Mouse (Mus musculus) thymus, adult 2 months (tissue): Measurements from ENCODE around the gene Exoc7.

Experiments
- CTCF ChIP-seq: fragments of 200-500 bp; IDR thresholded peaks from 2 replicates; pipeline ENCODE4 v1.5.1; 2012; ENCODE audit warnings: mild to moderate bottlenecking, control low read depth, low read length, moderate library complexity, borderline replicate concordance; ENCODE audit not compliant: control insufficient read depth, poor library complexity, insufficient read depth; ENCODE audit errors: extremely low read depth
- POLR2A ChIP-seq: fragments of 200-500 bp; IDR thresholded peaks from 2 replicates; pipeline ENCODE4 v1.6.1; 2012; ENCODE audit warnings: mild to moderate bottlenecking, low read length, control low read depth, moderate library complexity; ENCODE audit not compliant: control insufficient read depth, poor library complexity, insufficient read depth; ENCODE audit errors: extremely low read depth

DNA sequence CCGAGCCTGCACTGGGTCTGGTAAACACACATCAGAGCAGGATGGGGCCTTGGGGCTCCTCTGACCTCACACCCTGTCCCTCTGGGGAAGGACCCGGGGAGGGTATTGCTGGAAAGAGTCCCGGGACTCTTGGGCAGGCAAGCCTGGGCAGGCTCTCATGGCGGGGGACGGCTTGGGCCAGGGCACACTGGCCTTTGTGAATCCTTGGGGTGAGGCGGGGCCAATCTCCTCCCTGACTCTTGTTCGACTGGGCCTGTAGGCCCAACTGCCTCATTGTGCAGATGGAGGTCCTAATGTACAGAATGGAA lies 23.1 kb upstream of the Exoc7 start:
- no peak for TF ChIP-seq CTCF
- no peak for TF ChIP-seq POLR2A
